Mouse (Mus musculus) E14TG2a.4 (cell line): ENCODE results near the gene Aspa.

Experiments
- H3K27me3 ChIP-seq: 2 replicates; pipeline ENCODE4 v1.6.1; 2014; ENCODE audit warnings: low read length, control low read depth; ENCODE audit not compliant: insufficient read depth
- H3K36me3 ChIP-seq: 2 replicates; pipeline ENCODE4 v1.6.1; 2014; ENCODE audit warnings: low read length, control low read depth; ENCODE audit not compliant: insufficient read depth
- H3K4me1 ChIP-seq: replicated peaks from 2 replicates; pipeline ENCODE4 v1.6.1; 2014; ENCODE audit warnings: low read depth, low read length, control low read depth
- H3K4me3 ChIP-seq: replicated peaks from 2 replicates; pipeline ENCODE4 v1.5.1; 2014; ENCODE audit warnings: mild to moderate bottlenecking, low read length
- H3K9me3 ChIP-seq: 2 replicates; pipeline ENCODE4 v1.6.1; 2014; ENCODE audit warnings: low read length, control low read depth
- CTCF ChIP-seq: conservative IDR thresholded peaks from 2 replicates; pipeline ENCODE4 v1.5.1; 2014; ENCODE audit warnings: low read length
- NANOG ChIP-seq: IDR thresholded peaks from 2 replicates; pipeline ENCODE4 v1.6.1; 2014; ENCODE audit warnings: borderline replicate concordance, low read length, mixed read lengths
- POU5F1 ChIP-seq: IDR thresholded peaks from 2 replicates; pipeline ENCODE4 v1.6.1; 2014; ENCODE audit warnings: low read length, borderline replicate concordance

Gene Aspa

DNA sequence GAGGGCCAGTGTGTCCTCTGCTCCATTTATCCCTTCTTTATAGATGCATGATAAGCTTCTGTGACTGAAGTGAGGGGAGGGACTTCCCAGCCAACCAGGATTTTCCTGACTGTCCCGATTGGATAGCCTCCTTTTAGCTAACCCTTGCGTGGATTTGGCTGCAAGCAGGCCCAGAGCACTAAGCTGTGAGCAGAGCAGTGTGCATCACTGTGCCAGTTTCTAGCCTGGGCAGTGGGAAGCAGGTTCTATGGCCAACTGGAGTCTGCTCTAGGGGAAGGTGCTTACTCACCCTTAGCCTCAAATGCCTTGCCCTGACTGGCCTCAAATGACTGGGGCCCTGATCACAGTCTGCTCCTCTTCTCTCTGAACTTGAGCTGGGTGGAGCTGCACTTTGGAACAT lies 54.6 kb downstream of the Aspa start:
- no peaks in the 10 kb centered on the region for H3K36me3 ChIP-seq
- H3K4me3 ChIP-seq, result no peak overlapping the region
- peaks cover 7% of the 10 kb centered on the region; the same call in 1 of the 2 replicates for H3K4me1 ChIP-seq
- TF ChIP-seq POU5F1, result no peak
- no peak for TF ChIP-seq NANOG
- no peak for TF ChIP-seq CTCF
- H3K27me3 ChIP-seq, result peaks cover 9% of the 10 kb centered on the region
- H3K9me3 ChIP-seq, result no peaks in the 10 kb centered on the region

DNA sequence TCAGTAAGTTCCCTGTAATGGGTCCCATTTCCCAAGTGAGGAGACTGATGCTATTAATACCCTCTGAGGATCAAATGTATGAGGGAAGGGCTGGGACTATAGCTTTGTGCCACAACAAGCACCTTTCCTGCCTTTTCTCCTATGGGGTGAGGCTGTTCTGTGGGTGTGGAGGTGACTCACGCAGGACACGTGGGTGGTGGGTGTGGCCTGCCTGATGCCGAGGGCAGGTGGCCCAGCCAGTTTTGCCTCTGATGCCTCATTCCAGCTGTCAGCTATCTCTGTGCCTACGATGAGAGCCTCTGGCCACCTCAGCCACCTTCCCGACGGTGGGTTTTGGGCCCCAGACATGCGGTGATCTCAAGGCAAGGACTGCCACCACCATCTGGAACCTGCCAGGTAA lies 62.1 kb downstream of the Aspa start, which contains the start of gene Trpv3:
Trpv3 (plus strand) TSS at position 122 of the 400 bp plus-strand sequence.
- TF ChIP-seq POU5F1 (no peak), CTCF (no peak), NANOG (no peak)
- Histone ChIP-seq H3K4me1 (peaks cover 13% of the 10 kb centered on the region; the same call in 1 of the 2 replicates), H3K4me3 (no peak within 1 kb of the TSS), H3K36me3 (no peaks in the 10 kb centered on the region), H3K9me3 (no peaks in the 10 kb centered on the region), H3K27me3 (peaks cover 13% of the 10 kb centered on the region)

DNA sequence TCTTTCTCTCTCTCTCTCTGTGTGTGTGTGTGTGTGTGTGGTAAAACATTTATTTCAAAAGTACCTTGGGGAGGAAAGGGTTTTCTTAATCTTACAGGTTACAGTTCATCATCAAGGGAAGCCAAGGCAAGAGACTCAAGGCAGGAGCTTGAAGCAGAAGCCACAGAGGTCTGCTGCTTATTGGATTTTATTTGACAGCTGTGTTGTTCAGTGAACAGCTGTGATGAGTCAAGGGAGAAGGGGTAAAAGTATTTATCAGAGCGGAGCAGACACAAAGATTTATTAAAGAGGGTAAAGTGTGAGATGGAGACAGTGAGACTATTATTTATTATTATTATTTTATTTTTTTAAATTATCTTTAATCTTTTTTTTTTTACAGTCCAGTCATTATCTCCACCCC lies 68.0 kb downstream of the Aspa start:
- H3K4me3 ChIP-seq, result no peak overlapping the region
- H3K4me1 ChIP-seq, result peaks cover 4% of the 10 kb centered on the region; the same call in 1 of the 2 replicates
- no peak for TF ChIP-seq CTCF
- TF ChIP-seq POU5F1, result no peak
- TF ChIP-seq NANOG, result no peak
- H3K9me3 ChIP-seq, result peaks cover 11% of the 10 kb centered on the region
- no peaks in the 10 kb centered on the region for H3K36me3 ChIP-seq
- H3K27me3 ChIP-seq, result no peaks in the 10 kb centered on the region; the same call in 1 of the 2 replicates

DNA sequence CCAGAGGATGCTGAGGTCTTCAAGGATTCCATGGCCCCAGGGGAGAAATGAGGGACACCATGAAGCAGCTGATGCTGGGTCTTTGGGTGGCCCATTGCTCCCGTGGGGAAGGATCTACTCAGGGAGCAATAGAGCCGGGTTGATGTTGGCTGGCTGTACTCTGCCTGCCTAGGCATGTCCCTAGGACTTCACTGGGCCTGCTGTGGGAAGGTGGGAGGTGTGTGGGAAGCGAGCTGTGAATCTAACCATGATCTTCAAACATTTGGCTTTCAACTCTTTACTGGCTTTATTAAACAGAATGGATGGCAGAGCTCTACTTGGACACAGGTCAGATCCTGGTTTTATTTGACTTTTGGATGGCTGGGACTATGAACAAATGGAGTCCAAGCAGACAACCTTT lies 68.9 kb downstream of the Aspa start:
- H3K9me3 ChIP-seq, result peaks cover 11% of the 10 kb centered on the region
- H3K4me3 ChIP-seq, result no peak overlapping the region
- no peaks in the 10 kb centered on the region for H3K27me3 ChIP-seq
- no peak for TF ChIP-seq POU5F1
- no peak for TF ChIP-seq CTCF
- TF ChIP-seq NANOG, result no peak
- peaks cover 4% of the 10 kb centered on the region; the same call in 1 of the 2 replicates for H3K4me1 ChIP-seq
- no peaks in the 10 kb centered on the region for H3K36me3 ChIP-seq

DNA sequence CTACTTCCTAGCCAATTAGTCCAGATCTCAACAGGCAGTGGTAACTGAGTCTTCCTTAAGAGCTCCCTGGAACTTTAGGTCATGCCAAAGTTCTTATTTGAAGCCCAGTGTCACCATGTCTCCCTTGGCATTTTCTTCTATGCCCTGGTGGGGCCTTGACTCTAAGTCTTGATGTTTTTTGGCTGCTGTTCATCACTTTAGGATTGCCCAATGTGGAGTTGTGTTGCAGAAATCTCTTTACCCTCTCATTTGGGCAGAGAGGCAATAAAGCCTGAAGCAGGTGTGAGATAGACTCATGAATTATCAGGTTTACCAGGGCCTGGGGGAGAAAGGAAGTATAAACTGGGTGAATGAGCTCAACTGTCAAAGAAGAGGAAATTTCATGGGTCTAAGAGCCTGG lies 70.7 kb downstream of the Aspa start:
- TF ChIP-seq CTCF, result no peak
- no peak for TF ChIP-seq POU5F1
- no peak for TF ChIP-seq NANOG
- H3K4me1 ChIP-seq, result peaks cover 4% of the 10 kb centered on the region; the same call in 1 of the 2 replicates
- no peak overlapping the region for H3K4me3 ChIP-seq
- H3K36me3 ChIP-seq, result no peaks in the 10 kb centered on the region
- peaks cover 3% of the 10 kb centered on the region; the same call in 1 of the 2 replicates for H3K27me3 ChIP-seq
- peaks cover 11% of the 10 kb centered on the region for H3K9me3 ChIP-seq

DNA sequence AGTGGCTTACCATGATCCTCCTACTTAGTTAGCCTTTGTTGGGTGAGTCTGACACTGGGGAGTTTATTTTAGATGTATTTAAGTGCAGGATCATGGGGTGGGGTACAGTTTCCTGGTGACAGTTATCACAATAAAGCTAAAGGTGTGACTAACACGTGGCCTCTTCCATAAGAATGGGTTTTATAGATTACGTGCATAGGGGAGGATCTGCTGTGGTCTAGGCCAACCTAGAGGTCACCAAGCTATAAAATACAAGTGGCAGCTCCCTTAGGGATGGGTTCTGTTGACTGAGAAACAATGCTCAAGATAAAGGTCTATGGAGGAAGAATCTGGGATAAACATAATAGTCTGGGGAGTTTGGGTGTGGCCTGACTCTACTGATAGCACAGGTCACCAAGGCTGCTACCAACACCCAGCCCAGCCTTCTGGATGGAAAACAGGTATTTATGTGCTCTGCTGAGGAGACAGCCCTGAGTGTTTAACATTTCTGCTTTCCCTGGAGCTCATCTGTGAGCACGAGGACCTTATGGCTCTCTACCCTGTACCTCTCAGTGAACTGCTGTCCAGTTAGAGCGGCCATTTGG lies 71.9 kb downstream of the Aspa start:
- H3K4me3 ChIP-seq, result no peak overlapping the region
- TF ChIP-seq NANOG (no peak), POU5F1 (no peak), CTCF (no peak)

More for the DNA sequence above, 71.9 kb downstream of the Aspa start:
- Histone ChIP-seq H3K4me1 (no peaks in the 10 kb centered on the region), H3K36me3 (no peaks in the 10 kb centered on the region), H3K27me3 (peaks cover 3% of the 10 kb centered on the region; the same call in 1 of the 2 replicates), H3K9me3 (peaks cover 17% of the 10 kb centered on the region)
